ENCODE assay signal across 9 mouse cellular contexts in the genomic region with DNA sequence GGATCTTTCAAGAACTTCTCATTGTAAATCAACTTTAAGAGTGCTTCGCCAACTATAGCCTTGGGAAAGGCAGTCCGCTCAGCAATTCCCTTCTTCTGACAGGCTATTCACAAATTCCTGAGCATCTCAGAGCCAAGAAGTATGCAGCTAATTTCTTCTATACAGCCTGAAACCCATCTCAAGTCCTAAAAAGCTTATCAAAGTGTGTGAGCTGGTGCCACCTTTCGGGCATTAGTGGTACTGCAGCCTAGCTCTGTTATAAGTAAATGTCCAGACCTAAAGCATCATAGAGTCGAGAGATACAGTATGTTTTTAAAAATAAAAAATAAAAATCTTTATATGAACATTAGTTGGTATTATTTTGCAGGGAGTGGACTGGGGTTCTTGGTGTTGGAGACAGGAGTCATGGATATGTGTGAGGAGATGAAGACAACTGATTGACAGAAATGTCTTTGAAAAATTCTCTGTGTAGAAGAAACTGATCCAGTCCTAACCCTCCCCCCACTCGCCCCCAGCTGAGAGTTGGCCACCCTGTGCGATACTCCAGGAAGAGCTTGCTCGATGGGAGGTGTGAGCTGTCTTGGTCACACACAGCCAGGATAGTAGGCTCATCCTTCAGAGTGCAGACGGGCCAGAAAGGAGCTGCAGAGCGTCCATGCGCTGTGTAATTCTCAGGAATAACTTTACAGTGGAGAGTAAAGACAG. TPM values are rescaled to one million over a fixed set of nuclear protein-coding genes. Genes with fewer than 3 reads are reported as not detected.
DNase-seq lines count a peak whose midpoint lies in the region; ATAC-seq and TF ChIP-seq lines count a peak whose summit lies in the region.
"Had no signal": no experiment of that assay in that cellular context is flagged by ENCODE, and none has a peak within 500 bp of the region (broad histone marks: within the 10 kb centered on the region; RNA-seq: fewer than 3 reads in every experiment).

No protein-coding gene starts in this region.

- ATAC-seq in Patski, result peak; percentile 34
- ATAC-seq in kidney, embryonic 14.5 days (ENCODE audit: low FRiP score, low TSS enrichment), result peak; percentile 52; the same call in 1 of the 2 replicates
- ATAC-seq in limb, embryonic 14.5 days (ENCODE audit: low FRiP score, low read depth), result no peak
- peak; percentile 18; the same call in 1 of the 2 replicates for ATAC-seq in stomach, postnatal 0 days (ENCODE audit: low FRiP score, low TSS enrichment)

- TF ChIP-seq CTCF in Patski (IDR thresholded peaks at IDR 0.05), result peak; percentile 82
- TF ChIP-seq CTCF in stomach, postnatal 0 days (IDR thresholded peaks at IDR 0.05; ENCODE audit: low read depth), result peak; percentile 92

- no peaks in the 10 kb centered on the region for H3K9me3 ChIP-seq in kidney, embryonic 14.5 days (ENCODE audit: control insufficient read depth, low read length)
- no peaks in the 10 kb centered on the region for H3K9me3 ChIP-seq in limb, embryonic 14.5 days (ENCODE audit: control insufficient read depth, low read length)
- no peaks in the 10 kb centered on the region for H3K9me3 ChIP-seq in stomach, postnatal 0 days (ENCODE audit: control insufficient read depth, low read length)
- H3K9me3 ChIP-seq: embryonic facial prominence, embryonic 15.5 days had no signal

- POLR2A ChIA-PET in Patski (lab: Charles Lee), result interaction anchor here (0.7 to 2.1 kb wide), 5 partner anchors 50 to 255 kb away, joined by 3 to 7 read pairs (median 3); a partner anchor contains a TSS

- no peak overlapping the region for H3K4me2 ChIP-seq in kidney, embryonic 14.5 days (replicated peaks; ENCODE audit: low read depth, low read length)
- H3K4me2 ChIP-seq in limb, embryonic 14.5 days (replicated peaks; ENCODE audit: low read depth, low read length, severe bottlenecking), result no peak overlapping the region
- H3K4me2 ChIP-seq in stomach, postnatal 0 days (replicated peaks; ENCODE audit: low read depth), result no peak overlapping the region
- H3K4me2 ChIP-seq: embryonic facial prominence, embryonic 15.5 days had no signal

- TF ChIP-seq EP300 in stomach, postnatal 0 days (optimal IDR thresholded peaks at IDR 0.05), result no peak

- TF ChIP-seq POLR2A in limb, embryonic 14.5 days (IDR thresholded peaks at IDR 0.05; ENCODE audit: borderline replicate concordance, extremely low read depth, insufficient read depth, insufficient read length), result no peak

- no peaks in the 10 kb centered on the region for H3K27me3 ChIP-seq in Patski
- no peaks in the 10 kb centered on the region for H3K27me3 ChIP-seq in kidney, embryonic 14.5 days (ENCODE audit: control insufficient read depth, insufficient read depth, low read length)
- H3K27me3 ChIP-seq in limb, embryonic 14.5 days (ENCODE audit: control insufficient read depth, insufficient read depth, low read length), result no peaks in the 10 kb centered on the region
- no peaks in the 10 kb centered on the region for H3K27me3 ChIP-seq in stomach, postnatal 0 days (ENCODE audit: control insufficient read depth, insufficient read depth, low read length)
- H3K27me3 ChIP-seq: embryonic facial prominence, embryonic 15.5 days had no signal

- in situ Hi-C loops in Patski (cut with MboI; ENCODE audit: low pct_unique_long_range_greater_than_20kb), result loop anchor here (5.0 kb wide), 3 partner anchors 113 to 368 kb away; no protein-coding TSS in a partner anchor

- CTCF ChIA-PET in Patski (lab: Charles Lee), result interaction anchor here (0.6 to 2.5 kb wide), 29 partner anchors 9 to 635 kb away, joined by 3 to 10 read pairs (median 4); no protein-coding TSS in a partner anchor

- H3K4me1 ChIP-seq in kidney, embryonic 14.5 days (ENCODE audit: control insufficient read depth, insufficient read depth, low read length), result no peaks in the 10 kb centered on the region
- H3K4me1 ChIP-seq in limb, embryonic 14.5 days (ENCODE audit: control insufficient read depth, insufficient read depth, low read length), result no peaks in the 10 kb centered on the region
- H3K4me1 ChIP-seq in stomach, postnatal 0 days (replicated peaks; ENCODE audit: control insufficient read depth, insufficient read depth), result no peaks in the 10 kb centered on the region
- H3K4me1 ChIP-seq: embryonic facial prominence, embryonic 15.5 days had no signal

- WGBS in kidney, embryonic 14.5 days, result 61% methylated on average over 10 of the region's 10 CpGs
- WGBS in limb, embryonic 14.5 days, result 53% methylated on average over 10 of the region's 10 CpGs
- whole genome bisulfite sequencing in stomach, postnatal 0 days, result 59% methylated on average over 10 of the region's 10 CpGs

- H3K27ac ChIP-seq in kidney, embryonic 14.5 days (ENCODE audit: low read depth, low read length), result no peak overlapping the region
- H3K27ac ChIP-seq in limb, embryonic 14.5 days (replicated peaks; ENCODE audit: low read depth, low read length), result no peak overlapping the region
- no peak overlapping the region for H3K27ac ChIP-seq in stomach, postnatal 0 days (replicated peaks)
- H3K27ac ChIP-seq: embryonic facial prominence, embryonic 15.5 days had no signal

- H3K9ac ChIP-seq in kidney, embryonic 14.5 days (ENCODE audit: low read depth, low read length), result no peak overlapping the region
- no peak overlapping the region for H3K9ac ChIP-seq in limb, embryonic 14.5 days (ENCODE audit: low read depth, low read length, severe bottlenecking)
- H3K9ac ChIP-seq in stomach, postnatal 0 days (ENCODE audit: low read length), result no peak overlapping the region
- H3K9ac ChIP-seq: embryonic facial prominence, embryonic 15.5 days had no signal

- no peak overlapping the region for H3K4me3 ChIP-seq in kidney, embryonic 14.5 days (ENCODE audit: low read length)
- no peak overlapping the region for H3K4me3 ChIP-seq in limb, embryonic 14.5 days (replicated peaks; ENCODE audit: low read length)
- no peak overlapping the region for H3K4me3 ChIP-seq in stomach, postnatal 0 days (ENCODE audit: low read depth, low read length)
- H3K4me3 ChIP-seq: embryonic facial prominence, embryonic 15.5 days had no signal

- DNase-seq in 3T3-L1 (ENCODE audit: low read depth, low spot score), result peak; percentile 72
- peak; percentile 48 for DNase-seq in Patski (ENCODE audit: low read depth, low spot score)
- DNase-seq in cerebellum, postnatal 25 days, result peak; percentile 72 to 80
- DNase-seq in frontal cortex, postnatal 25 days (ENCODE audit: low spot score in 2 of 2), result peak; percentile 54 to 73
- peak; percentile 74 for DNase-seq in limb, embryonic 14.5 days (ENCODE audit: low spot score)
- peak; percentile 40 for DNase-seq in naive thymus-derived CD4-positive, alpha-beta T cell, adult 2 months (ENCODE audit: low read depth)
- DNase-seq in stomach, postnatal 0 days (ENCODE audit: low spot score), result peak; percentile 61

- no peaks in the 10 kb centered on the region for H3K36me3 ChIP-seq in kidney, embryonic 14.5 days (ENCODE audit: control insufficient read depth, insufficient read depth, low read length)
- H3K36me3 ChIP-seq in limb, embryonic 14.5 days (ENCODE audit: control insufficient read depth, insufficient read depth, low read length), result no peaks in the 10 kb centered on the region
- no peaks in the 10 kb centered on the region for H3K36me3 ChIP-seq in stomach, postnatal 0 days (ENCODE audit: control insufficient read depth, insufficient read depth, low read length)
- H3K36me3 ChIP-seq: embryonic facial prominence, embryonic 15.5 days had no signal

RNA-seq across cellular contexts. Expression of a gene that starts 56.4 kb away (rescaled TPM):
- polyA plus RNA-seq in Patski (2021), result 95.1 TPM
- polyA plus RNA-seq in kidney, embryonic 14.5 days (2014; fragmentation: Nextera tagmentation; extraction: Ambion mirVana), result 104 and 107 TPM in 2 replicates
- 125 TPM in 2 replicates for polyA plus RNA-seq in limb, embryonic 14.5 days (2012; rRNA removed)
- polyA plus RNA-seq in limb, embryonic 14.5 days (2014; fragmentation: Nextera tagmentation; extraction: Ambion mirVana), result 120 and 128 TPM in 2 replicates
- 62.1 and 65.2 TPM in 2 replicates for polyA plus RNA-seq in stomach, postnatal 0 days (2015; fragmentation: Nextera tagmentation; extraction: Ambion mirVana)
